Mouse (Mus musculus) forebrain, postnatal 0 days (tissue): ENCODE data around the gene Il4. TPM values are rescaled to one million over a fixed set of nuclear protein-coding genes. Genes with fewer than 3 reads are reported as not detected.
A peak's percentile ranks its signal among the peaks of the same experiment; 100 is the strongest.

Experiments
- ATAC-seq: fragments of 200-750 bp; cut with Nextera tagmentation; 2 replicates; pipeline ENCODE4 v1.8.0; 2017; ENCODE audit warnings: mild to moderate bottlenecking, moderate library complexity
- DNase-seq: peaks from one replicate; pipeline ENCODE4 v3.0.0-alpha.2; 2015
- H3K27ac ChIP-seq: fragments of 300-500 bp; sonication (generic); 2 replicates; pipeline ENCODE4 v1.5.1; 2014; ENCODE audit warnings: low read depth, mild to moderate bottlenecking, antibody characterized with exemption, low read length, moderate library complexity, mixed read lengths
- H3K27me3 ChIP-seq: fragments of 300-500 bp; sonication (generic); 2 replicates; pipeline ENCODE4 v1.6.1; 2014; ENCODE audit warnings: mild to moderate bottlenecking, low read length, mixed read lengths; ENCODE audit not compliant: insufficient read depth
- H3K36me3 ChIP-seq: fragments of 300-500 bp; sonication (generic); 2 replicates; pipeline ENCODE4 v1.6.1; 2014; ENCODE audit warnings: mild to moderate bottlenecking, moderate library complexity; ENCODE audit not compliant: insufficient read depth
- H3K4me1 ChIP-seq: fragments of 300-500 bp; sonication (generic); 2 replicates; pipeline ENCODE4 v1.6.1; 2014; ENCODE audit warnings: antibody characterized with exemption; ENCODE audit not compliant: insufficient read depth
- H3K4me2 ChIP-seq: fragments of 300-500 bp; sonication (generic); 2 replicates; pipeline ENCODE4 v1.6.1; 2014; ENCODE audit warnings: low read depth, mild to moderate bottlenecking, moderate library complexity
- H3K4me3 ChIP-seq: fragments of 300-500 bp; sonication (generic); 2 replicates; pipeline ENCODE4 v1.5.1; 2014; ENCODE audit warnings: low read depth, low read length, mixed read lengths
- H3K9ac ChIP-seq: fragments of 300-500 bp; sonication (generic); 2 replicates; pipeline ENCODE4 v1.6.1; 2014; ENCODE audit warnings: mild to moderate bottlenecking
- H3K9me3 ChIP-seq: fragments of 300-500 bp; sonication (generic); 2 replicates; pipeline ENCODE4 v1.6.1; 2016; ENCODE audit warnings: low read length
- CTCF ChIP-seq: sonication (generic); IDR thresholded peaks from 2 replicates; pipeline ENCODE4 v1.5.1; 2016; ENCODE audit warnings: antibody characterized with exemption, control low read depth, low read depth
- WGBS: fragments of 180-500 bp; shearing (Covaris S2); extraction: QIAGEN DNeasy Blood & Tissue Kit; methylation state at CpG from one replicate; pipeline ENCODE4 v1.1.7; 2014; 5-methylcytosine and 5-hydroxymethylcytosine counted together
- polyA plus RNA-seq: library from polyadenylated mRNA; unstranded; fragments of >200 nt; fragmentation: Nextera tagmentation; extraction: Ambion mirVana; gene quantifications from 2 replicates; pipeline ENCODE4 v1.2.1, GENCODE M21; 2015
- total RNA-seq: library from RNA; depleted of rRNA; stranded (reverse); fragments of >200 nt; gene quantifications from 2 replicates; pipeline ENCODE4 v1.2.3, GENCODE M21; 2014

Il4 gene
- total and polyA plus RNA-seq, 2 experiments from 2014 or later = 3.4 TPM; not detected in 1

GRCm38 (mm10) chr11:53655043-53655442, 36.6 kb upstream of the Il4 start:
- 89% methylated on average over 5 of the region's 5 CpGs for WGBS
- DNase-seq (no peak), ATAC-seq (no peak)
- no peak overlapping the region for H3K4me3 ChIP-seq
- H3K27ac ChIP-seq = no peak overlapping the region
- peaks cover 24% of the 10 kb centered on the region for H3K36me3 ChIP-seq
- TF ChIP-seq CTCF = no peak
- no peak overlapping the region for H3K4me2 ChIP-seq
- no peaks in the 10 kb centered on the region for H3K9me3 ChIP-seq
- H3K4me1 ChIP-seq = no peaks in the 10 kb centered on the region
- no peaks in the 10 kb centered on the region for H3K27me3 ChIP-seq
- no peak overlapping the region for H3K9ac ChIP-seq

DNA sequence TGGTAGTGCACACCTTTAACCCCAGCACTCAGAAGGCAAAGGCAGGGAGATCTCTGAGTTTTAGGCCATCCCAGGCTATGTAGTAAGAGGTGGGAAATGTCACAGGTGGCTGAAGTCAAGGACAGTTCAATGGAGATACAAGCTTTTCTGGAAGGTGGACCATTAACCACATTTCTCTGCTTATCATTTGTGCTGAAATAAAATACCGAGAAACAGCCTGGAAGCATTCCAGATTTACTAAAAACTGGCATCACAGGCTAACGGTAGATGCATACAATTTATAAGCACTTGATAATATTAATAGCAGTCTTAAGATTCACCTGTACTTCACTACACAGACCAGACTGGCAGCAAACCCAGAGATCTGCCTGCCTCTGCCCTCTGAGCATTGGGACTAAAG, 34.0 kb upstream of the Il4 start:
- H3K9me3 ChIP-seq = no peaks in the 10 kb centered on the region
- H3K9ac ChIP-seq = no peak overlapping the region
- DNase-seq (no peak), ATAC-seq (no peak)
- H3K27ac ChIP-seq = no peak overlapping the region
- H3K4me2 ChIP-seq = no peak overlapping the region
- WGBS = 85% methylated on average over 2 of the region's 2 CpGs
- TF ChIP-seq CTCF = no peak
- no peak overlapping the region for H3K4me3 ChIP-seq
- H3K27me3 ChIP-seq = no peaks in the 10 kb centered on the region
- H3K36me3 ChIP-seq = peaks cover 29% of the 10 kb centered on the region
- no peaks in the 10 kb centered on the region for H3K4me1 ChIP-seq

GRCm38 (mm10) chr11:53651441-53651840, 33.0 kb upstream of the Il4 start:
- peaks cover 29% of the 10 kb centered on the region for H3K36me3 ChIP-seq
- ATAC-seq = no peak
- no peaks in the 10 kb centered on the region for H3K4me1 ChIP-seq
- H3K27ac ChIP-seq = no peak overlapping the region
- no peak for TF ChIP-seq CTCF
- H3K4me2 ChIP-seq = no peak overlapping the region
- WGBS = 93% methylated on average over 4 of the region's 4 CpGs
- H3K9me3 ChIP-seq = no peaks in the 10 kb centered on the region
- no peak overlapping the region for H3K4me3 ChIP-seq
- no peaks in the 10 kb centered on the region for H3K27me3 ChIP-seq
- H3K9ac ChIP-seq = no peak overlapping the region
- no peak for DNase-seq

GRCm38 (mm10) chr11:53644017-53644416, 25.5 kb upstream of the Il4 start:
- H3K9ac ChIP-seq = no peak overlapping the region
- 72% methylated on average over 5 of the region's 5 CpGs for WGBS
- H3K27ac ChIP-seq = no peak overlapping the region
- no peak for DNase-seq
- no peak overlapping the region for H3K4me3 ChIP-seq
- no peak for TF ChIP-seq CTCF
- H3K4me1 ChIP-seq = no peaks in the 10 kb centered on the region
- H3K36me3 ChIP-seq = no peaks in the 10 kb centered on the region
- H3K4me2 ChIP-seq = no peak overlapping the region
- no peaks in the 10 kb centered on the region for H3K27me3 ChIP-seq
- no peak for ATAC-seq
- no peaks in the 10 kb centered on the region for H3K9me3 ChIP-seq

DNA sequence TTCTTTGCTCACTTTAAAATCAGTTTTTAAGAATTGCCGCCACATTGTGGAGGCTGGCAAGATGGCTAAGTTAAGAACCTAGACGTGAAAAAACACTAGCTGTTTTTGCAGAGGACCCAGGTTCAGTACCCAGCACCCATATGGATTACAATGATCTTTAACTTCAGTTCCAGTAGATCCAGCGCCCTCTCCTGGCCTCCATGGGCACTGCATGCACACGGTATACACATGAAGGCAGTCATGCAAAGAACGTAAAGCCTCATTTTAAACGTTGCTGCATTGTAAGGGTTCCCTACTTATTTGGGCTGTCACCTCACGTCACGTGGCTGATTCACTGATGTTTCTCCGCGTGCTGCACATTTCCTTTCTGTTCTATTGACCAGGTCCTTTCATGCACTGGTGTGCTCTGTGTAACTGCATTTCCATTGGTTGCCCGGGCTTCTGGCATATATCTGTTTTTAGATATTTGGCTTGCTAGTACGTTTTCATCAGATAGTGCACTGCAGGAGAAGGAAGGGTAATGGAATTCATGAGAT, 24.3 kb upstream of the Il4 start:
- no peaks in the 10 kb centered on the region for H3K27me3 ChIP-seq
- no peak overlapping the region for H3K27ac ChIP-seq
- H3K9ac ChIP-seq = no peak overlapping the region
- DNase-seq = no peak
- H3K36me3 ChIP-seq = no peaks in the 10 kb centered on the region
- ATAC-seq = no peak
- no peak overlapping the region for H3K4me3 ChIP-seq
- no peak overlapping the region for H3K4me2 ChIP-seq
- H3K4me1 ChIP-seq = no peaks in the 10 kb centered on the region
- WGBS = 81% methylated on average over 12 of the region's 12 CpGs
- TF ChIP-seq CTCF = peak; percentile 32; the same call in 1 of the 2 replicates
- no peaks in the 10 kb centered on the region for H3K9me3 ChIP-seq

- Histone ChIP-seq H3K9ac (no peak overlapping the region), H3K27ac (no peak overlapping the region), H3K9me3 (no peaks in the 10 kb centered on the region), H3K4me1 (no peaks in the 10 kb centered on the region), H3K27me3 (no peaks in the 10 kb centered on the region; the same call in none of the 2 replicates), H3K36me3 (no peaks in the 10 kb centered on the region), H3K4me2 (no peak overlapping the region), H3K4me3 (no peak overlapping the region)
- ATAC-seq (no peak), DNase-seq (no peak)
- WGBS = 85% methylated on average over 10 of the region's 10 CpGs
- no peak for TF ChIP-seq CTCF
These were observed 19.4 kb upstream of the Il4 start for GRCm38 (mm10) chr11:53637803-53638260.

DNA sequence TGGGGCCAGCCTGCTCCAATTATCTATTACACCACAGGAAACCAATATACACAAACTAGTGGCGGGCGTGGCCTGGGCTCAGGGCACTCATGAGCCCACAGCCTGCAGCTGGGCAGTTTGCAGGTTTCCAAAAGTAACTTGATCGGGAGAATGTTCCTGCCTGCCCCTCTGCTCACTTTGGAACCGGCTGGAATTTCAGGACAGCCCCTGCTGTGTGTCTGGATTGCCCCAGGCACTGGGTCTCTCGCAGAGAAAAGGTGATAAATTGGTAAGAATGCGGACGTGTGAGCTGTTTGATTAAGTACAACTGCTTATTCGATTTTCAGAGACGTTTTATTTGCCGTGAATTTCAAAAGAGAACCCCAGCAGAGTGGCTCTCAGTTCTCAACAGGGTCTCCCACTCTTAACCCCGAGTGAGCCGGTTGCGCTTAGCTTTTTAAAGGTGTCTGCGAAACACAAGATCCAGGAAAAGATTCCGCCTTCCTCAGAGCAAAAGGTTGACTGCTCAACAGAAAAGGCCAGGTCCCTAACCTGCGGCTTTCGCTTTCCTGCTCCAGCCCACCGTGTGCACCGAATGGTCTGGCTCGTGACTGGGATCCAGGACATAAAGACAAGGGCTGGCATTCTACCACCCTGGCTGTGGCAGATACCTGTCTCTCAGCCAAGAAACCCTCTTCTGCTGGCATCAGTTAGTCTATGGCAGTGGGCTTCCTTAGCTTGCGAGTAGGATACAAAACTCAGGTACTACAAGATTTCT, 18.8 kb upstream of the Il4 start:
- WGBS = 22% methylated on average over 21 of the region's 21 CpGs
- no peak for ATAC-seq
- DNase-seq = no peak

More for the DNA sequence above, 18.8 kb upstream of the Il4 start:
- no peak overlapping the region for H3K4me2 ChIP-seq
- TF ChIP-seq CTCF = no peak
- no peaks in the 10 kb centered on the region for H3K4me1 ChIP-seq
- no peak overlapping the region for H3K27ac ChIP-seq
- no peaks in the 10 kb centered on the region; the same call in none of the 2 replicates for H3K27me3 ChIP-seq
- no peak overlapping the region for H3K9ac ChIP-seq
- no peaks in the 10 kb centered on the region for H3K36me3 ChIP-seq
- no peaks in the 10 kb centered on the region for H3K9me3 ChIP-seq
- no peak overlapping the region for H3K4me3 ChIP-seq
